Mouse (Mus musculus) heart, embryonic 10.5 days (tissue): ENCODE measurements around the gene Pde4a. TPM values are rescaled to one million over a fixed set of nuclear protein-coding genes. Genes with fewer than 3 reads are reported as not detected.
"Not testable (repeated sequence)": the region's sequence is repeated elsewhere in the genome, so short reads cannot be mapped to it uniquely, and the experiment has no call there.

Experiments
- DNase-seq: peaks from one replicate; pipeline ENCODE4 v3.0.0-alpha.2; 2017; ENCODE audit warnings: low spot score
- H3K27ac ChIP-seq: fragments of 300-500 bp; sonication (generic); 2 replicates; pipeline ENCODE4 v1.5.1; 2016; ENCODE audit warnings: mild to moderate bottlenecking
- H3K27me3 ChIP-seq: fragments of 300-500 bp; sonication (generic); 2 replicates; pipeline ENCODE4 v1.6.1; 2016; ENCODE audit warnings: mild to moderate bottlenecking; ENCODE audit not compliant: poor library complexity, insufficient read depth, severe bottlenecking
- H3K36me3 ChIP-seq: fragments of 300-500 bp; sonication (generic); 2 replicates; pipeline ENCODE4 v1.6.1; 2016; ENCODE audit warnings: mild to moderate bottlenecking, moderate library complexity
- H3K4me1 ChIP-seq: fragments of 300-500 bp; sonication (generic); 2 replicates; pipeline ENCODE4 v1.6.1; 2016; ENCODE audit warnings: mild to moderate bottlenecking
- H3K4me3 ChIP-seq: fragments of 300-500 bp; sonication (generic); 2 replicates; pipeline ENCODE4 v1.5.1; 2016; ENCODE audit warnings: mild to moderate bottlenecking, moderate library complexity
- H3K9me3 ChIP-seq: fragments of 300-500 bp; sonication (generic); 2 replicates; pipeline ENCODE4 v1.6.1; 2016; ENCODE audit warnings: mild to moderate bottlenecking, moderate library complexity
- whole genome bisulfite sequencing: fragments of 180-500 bp; shearing (Covaris S2); methylation state at CpG from one replicate; pipeline ENCODE4 v1.1.7; 2016; 5-methylcytosine and 5-hydroxymethylcytosine counted together
- polyA plus RNA-seq: library from polyadenylated mRNA; unstranded; fragments of >200 nt; fragmentation: Nextera tagmentation; extraction: Ambion mirVana; gene quantifications from 2 replicates; pipeline ENCODE4 v1.2.1, GENCODE M21; 2016

The Pde4a gene
- polyA plus RNA-seq, 1 experiment from 2014 or later: 7.5 TPM

DNA sequence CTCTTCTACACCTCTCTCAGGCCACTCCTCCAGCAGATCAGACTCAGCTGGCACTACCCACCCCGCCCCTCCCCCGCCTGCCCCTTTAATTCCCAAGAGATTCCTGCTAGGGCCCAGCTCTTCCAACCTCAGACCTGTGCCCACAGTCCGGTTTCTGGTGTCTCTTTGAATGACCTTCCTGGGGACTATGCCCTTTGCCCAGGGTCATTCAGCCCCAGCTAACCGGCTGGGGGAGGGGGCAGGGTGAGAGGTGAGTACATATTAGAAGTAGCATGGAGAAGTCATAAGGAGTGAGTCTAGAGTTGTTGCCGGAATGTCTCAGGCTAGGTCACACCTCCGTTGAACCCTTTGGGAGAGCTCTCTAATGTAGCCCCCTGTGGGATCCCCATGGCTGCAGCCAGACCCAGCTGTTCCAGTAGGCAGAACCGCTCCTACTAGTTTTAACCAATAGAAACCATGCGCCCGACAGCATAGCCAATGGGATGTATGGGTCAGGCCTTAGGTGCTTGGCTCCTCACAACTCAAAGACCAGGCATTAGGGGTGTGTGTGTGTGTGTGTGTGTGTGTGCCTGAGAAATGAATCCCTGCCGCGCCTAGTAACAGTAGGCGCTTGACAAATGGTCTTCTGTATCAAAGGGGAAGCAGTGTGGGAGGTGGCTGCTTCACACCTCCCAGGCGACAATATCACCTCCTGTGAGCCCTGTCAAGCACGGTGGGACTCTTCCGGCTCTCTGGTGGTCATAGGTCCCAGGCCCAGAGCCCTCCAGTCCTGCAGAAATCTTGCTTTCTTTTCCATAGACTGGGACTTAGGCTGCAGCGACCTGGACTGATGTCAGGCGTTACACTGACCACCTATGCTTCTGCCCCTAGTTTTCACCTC lies 84.4 kb downstream of the Pde4a start:
- peak overlapping the region; percentile 27; the same call in 1 of the 2 replicates for H3K4me3 ChIP-seq
- H3K27ac ChIP-seq: no peak overlapping the region
- no peaks in the 10 kb centered on the region for H3K9me3 ChIP-seq
- H3K36me3 ChIP-seq: no peaks in the 10 kb centered on the region
- DNase-seq: no peak
- WGBS: 14% methylated on average over 17 of the region's 17 CpGs
- peaks cover 77% of the 10 kb centered on the region for H3K27me3 ChIP-seq
- H3K4me1 ChIP-seq: peaks cover 28% of the 10 kb centered on the region

- WGBS: 41% methylated on average over 2 of the region's 2 CpGs
- H3K4me3 ChIP-seq: no peak overlapping the region
These were observed 85.0 kb downstream of the Pde4a start for GRCm38 (mm10) chr9:21250509-21250908.

GRCm38 (mm10) chr9:21251116-21251735 lies 85.7 kb downstream of the Pde4a start:
- H3K9me3 ChIP-seq: no peaks in the 10 kb centered on the region

More at GRCm38 (mm10) chr9:21250509-21250908, 85.0 kb downstream of the Pde4a start:
- no peak for DNase-seq
- Histone ChIP-seq H3K27ac (no peak overlapping the region), H3K36me3 (no peaks in the 10 kb centered on the region), H3K27me3 (peaks cover 71% of the 10 kb centered on the region), H3K4me1 (peaks cover 24% of the 10 kb centered on the region), H3K9me3 (no peaks in the 10 kb centered on the region)

GRCm38 (mm10) chr9:21254690-21255089 lies 89.2 kb downstream of the Pde4a start:
- Histone ChIP-seq H3K36me3 (no peaks in the 10 kb centered on the region), H3K4me1 (peaks cover 12% of the 10 kb centered on the region), H3K27me3 (peaks cover 33% of the 10 kb centered on the region), H3K27ac (no peak overlapping the region), H3K4me3 (no peak overlapping the region), H3K9me3 (no peaks in the 10 kb centered on the region)
- no peak for DNase-seq

More at GRCm38 (mm10) chr9:21251116-21251735, 85.7 kb downstream of the Pde4a start:
- peaks cover 24% of the 10 kb centered on the region for H3K4me1 ChIP-seq
- 44% methylated on average over 13 of the region's 13 CpGs for WGBS
- no peaks in the 10 kb centered on the region for H3K36me3 ChIP-seq
- H3K27ac ChIP-seq: no peak overlapping the region
- H3K4me3 ChIP-seq: no peak overlapping the region
- peaks cover 64% of the 10 kb centered on the region for H3K27me3 ChIP-seq
- DNase-seq: no peak

DNA sequence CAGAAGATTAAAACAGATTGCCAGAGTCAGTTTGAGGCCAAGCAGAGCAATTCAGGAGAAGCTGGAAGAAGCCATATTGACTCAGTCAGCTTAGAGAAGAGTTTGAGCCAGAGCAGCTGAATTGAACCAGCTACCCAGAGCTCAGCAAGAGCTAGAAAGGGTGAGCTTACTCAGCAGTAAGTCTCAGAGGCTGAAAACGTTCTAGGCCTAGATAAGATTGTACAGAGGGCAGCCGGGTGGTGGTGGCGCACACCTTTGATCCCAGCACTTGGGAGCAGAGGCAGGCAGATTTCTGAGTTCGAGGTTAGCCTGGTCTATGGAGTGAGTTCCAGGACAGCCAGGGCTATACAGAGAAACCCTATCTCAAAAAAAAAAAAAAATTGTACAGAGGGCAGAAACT lies 90.8 kb downstream of the Pde4a start:
- not testable (repeated sequence) for H3K4me3 ChIP-seq, H3K9me3 ChIP-seq, DNase-seq, H3K4me1 ChIP-seq, H3K27ac ChIP-seq, H3K36me3 ChIP-seq
- peaks cover 23% of the 10 kb centered on the region for H3K27me3 ChIP-seq
- WGBS: 66% methylated on average over 4 of the region's 4 CpGs

DNA sequence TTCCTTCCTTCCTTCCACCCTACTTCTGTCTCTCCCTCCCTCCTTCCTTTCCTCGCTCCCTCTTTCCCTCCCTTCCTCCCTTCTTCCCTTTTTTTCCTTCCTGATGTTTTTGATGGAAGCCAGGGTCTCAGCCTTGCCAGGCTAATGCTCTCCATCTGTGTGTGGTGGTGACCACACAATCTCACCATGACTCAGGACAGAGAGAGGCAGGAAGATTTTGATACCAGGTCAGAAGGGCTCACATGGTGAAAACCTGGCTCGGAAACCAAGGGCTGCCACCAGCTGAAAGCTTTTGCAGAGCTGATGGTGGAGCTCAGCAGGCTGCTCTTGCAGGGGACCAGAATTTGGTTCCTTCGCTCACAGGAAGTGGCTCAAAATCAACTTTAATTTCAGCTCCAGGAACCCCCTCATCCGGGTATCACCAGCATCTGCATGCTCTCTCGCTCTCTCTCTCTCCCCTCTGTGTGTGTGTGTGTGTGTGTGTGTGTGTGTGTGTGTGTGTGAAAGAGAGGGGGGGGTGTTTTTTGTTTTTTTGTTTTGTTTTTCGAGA lies 95.1 kb downstream of the Pde4a start:
- Histone ChIP-seq H3K9me3 (no peaks in the 10 kb centered on the region), H3K36me3 (no peaks in the 10 kb centered on the region), H3K4me3 (no peak overlapping the region), H3K27ac (no peak overlapping the region), H3K4me1 (peaks cover 9% of the 10 kb centered on the region), H3K27me3 (0 out of 2 replicates have a peak, but pooled peaks cover 10% of the 10 kb centered on the region)
- WGBS: 68% methylated on average over 6 of the region's 6 CpGs
- DNase-seq: no peak

- H3K4me3 ChIP-seq: no peak overlapping the region
- H3K27ac ChIP-seq: no peak overlapping the region
- H3K36me3 ChIP-seq: peaks cover 4% of the 10 kb centered on the region; the same call in 1 of the 2 replicates
- WGBS: 59% methylated on average over 2 of the region's 2 CpGs
- peaks cover 22% of the 10 kb centered on the region for H3K4me1 ChIP-seq
- H3K27me3 ChIP-seq: 0 out of 2 replicates have a peak, but pooled peaks cover 10% of the 10 kb centered on the region
- DNase-seq: no peak
- no peaks in the 10 kb centered on the region for H3K9me3 ChIP-seq
These were observed 96.3 kb downstream of the Pde4a start for GRCm38 (mm10) chr9:21261831-21262230.

Other genes starting within 250 kb of the Pde4a start
- 105 and 110 TPM in 2 replicates for gene Dnmt1, start 205.8 kb upstream of the Pde4a start, polyA plus RNA-seq
- 25.1 and 34.6 TPM in 2 replicates for gene S1pr2, start 188.9 kb upstream of the Pde4a start, polyA plus RNA-seq
- gene Mrpl4, start 163.0 kb upstream of the Pde4a start, polyA plus RNA-seq: 157 and 162 TPM in 2 replicates
- 7.7 and 9.7 TPM in 2 replicates for gene Icam1, start 149.7 kb upstream of the Pde4a start, polyA plus RNA-seq
- gene Icam4, start 136.3 kb upstream of the Pde4a start, polyA plus RNA-seq: 15.2 and 19.9 TPM in 2 replicates
- 0.06 and 0.09 TPM in 2 replicates for gene Icam5, start 133.6 kb upstream of the Pde4a start, polyA plus RNA-seq
- gene Zglp1, start 98.6 kb upstream of the Pde4a start, polyA plus RNA-seq: 1.0 and 1.9 TPM in 2 replicates
- gene Gm49373, start 92.6 kb upstream of the Pde4a start, polyA plus RNA-seq: 0.25 and 0.79 TPM in 2 replicates
- gene Fdx1l, start 92.1 kb upstream of the Pde4a start, polyA plus RNA-seq: 64.6 and 79.5 TPM in 2 replicates
- 3.2 and 3.4 TPM in 2 replicates for gene Gm38431, start 73.7 kb upstream of the Pde4a start, polyA plus RNA-seq
- gene Raver1, start 73.7 kb upstream of the Pde4a start, polyA plus RNA-seq: 76.7 and 83.9 TPM in 2 replicates
- gene Tyk2, start 34.5 kb upstream of the Pde4a start, polyA plus RNA-seq: 12.6 and 16.5 TPM in 2 replicates
- 286 and 333 TPM in 2 replicates for gene Cdc37, start 15.7 kb upstream of the Pde4a start, polyA plus RNA-seq
- gene Keap1, start 73.6 kb downstream of the Pde4a start, polyA plus RNA-seq: 51.4 and 52.4 TPM in 2 replicates
- gene S1pr5, start 82.7 kb downstream of the Pde4a start, polyA plus RNA-seq: 0.46 and 0.47 TPM in 2 replicates
- 50.6 and 57.9 TPM in 2 replicates for gene Atg4d, start 99.6 kb downstream of the Pde4a start, polyA plus RNA-seq
- 14.5 and 21.3 TPM in 2 replicates for gene Kri1, start 122.3 kb downstream of the Pde4a start, polyA plus RNA-seq
- gene Cdkn2d, start 125.7 kb downstream of the Pde4a start, polyA plus RNA-seq: 69.0 and 93.4 TPM in 2 replicates
- 2.0 and 6.1 TPM in 2 replicates for gene Ap1m2, start 146.6 kb downstream of the Pde4a start, polyA plus RNA-seq
- gene Slc44a2, start 155.0 kb downstream of the Pde4a start, polyA plus RNA-seq: 69.2 and 70.4 TPM in 2 replicates
- 166 and 197 TPM in 2 replicates for gene Ilf3, start 202.2 kb downstream of the Pde4a start, polyA plus RNA-seq
- gene Qtrt1, start 246.1 kb downstream of the Pde4a start, polyA plus RNA-seq: 38.9 and 51.3 TPM in 2 replicates